Mouse (Mus musculus) myocyte (in vitro differentiated cells): ENCODE results near the gene Gclc. TPM values are rescaled to one million over a fixed set of nuclear protein-coding genes. Genes with fewer than 3 reads are reported as not detected.

ENCODE experiments used
- H3K27me3 ChIP-seq: one replicate; pipeline ENCODE4 v1.6.1; 2011; ENCODE audit not compliant: control insufficient read depth, insufficient read depth, insufficient read length
- H3K36me3 ChIP-seq: one replicate; pipeline ENCODE4 v1.6.1; 2011; ENCODE audit not compliant: control insufficient read depth, insufficient read depth
- H3K4me2 ChIP-seq: one replicate; pipeline ENCODE4 v1.6.1; 2011; ENCODE audit warnings: low read depth, control low read depth
- H3K4me3 ChIP-seq: one replicate; pipeline ENCODE4 v1.5.1; 2011; ENCODE audit warnings: mild to moderate bottlenecking, control low read depth, moderate library complexity
- H3K79me2 ChIP-seq: one replicate; pipeline ENCODE4 v1.6.1; 2011; ENCODE audit not compliant: control insufficient read depth, insufficient read depth
- H3ac ChIP-seq: one replicate; pipeline ENCODE4 v1.6.1; 2011; ENCODE audit not compliant: control insufficient read depth, insufficient read length
- CEBPB ChIP-seq: IDR thresholded peaks from 2 replicates; pipeline ENCODE4 v1.6.1; 2011; ENCODE audit warnings: mild to moderate bottlenecking, moderate library complexity; ENCODE audit not compliant: poor library complexity, insufficient read depth, severe bottlenecking
- E2F4 ChIP-seq: IDR thresholded peaks from one replicate; pipeline ENCODE4 v1.6.1; 2011; ENCODE audit warnings: mild to moderate bottlenecking, control low read depth, moderate library complexity; ENCODE audit not compliant: insufficient read depth
- MAX ChIP-seq: IDR thresholded peaks from one replicate; pipeline ENCODE4 v1.6.1; 2011; ENCODE audit warnings: low read depth, mild to moderate bottlenecking, control low read depth
- MYOD1 ChIP-seq, 3 experiments: IDR thresholded peaks; one replicate each; pipeline ENCODE4 v1.6.1; 2011; ENCODE audit warnings: control low read depth in 2 of 3, low read depth in 2 of 3, mild to moderate bottlenecking in 2 of 3, moderate library complexity in 1 of 3; ENCODE audit not compliant: insufficient read length in 2 of 3, control insufficient read depth in 1 of 3
- MYOG ChIP-seq, 3 experiments: IDR thresholded peaks; one replicate each; pipeline ENCODE4 v1.6.1; 2011; ENCODE audit warnings: control low read depth in 2 of 3, low read depth in 2 of 3, mild to moderate bottlenecking in 2 of 3; ENCODE audit not compliant: insufficient read length in 2 of 3, control insufficient read depth in 1 of 3, insufficient read depth in 1 of 3
- POLR2A ChIP-seq: IDR thresholded peaks from one replicate; pipeline ENCODE4 v1.6.1; 2011; ENCODE audit warnings: low read depth, mild to moderate bottlenecking, control low read depth, moderate library complexity; ENCODE audit not compliant: insufficient read length
- POLR2AphosphoS2 ChIP-seq: IDR thresholded peaks from one replicate; pipeline ENCODE4 v1.6.1; 2011; ENCODE audit warnings: low read depth, control low read depth; ENCODE audit not compliant: insufficient read length
- REST ChIP-seq: IDR thresholded peaks from one replicate; pipeline ENCODE4 v1.6.1; 2011; ENCODE audit warnings: mild to moderate bottlenecking, control low read depth, moderate library complexity; ENCODE audit not compliant: insufficient read depth, insufficient read length
- SRF ChIP-seq: IDR thresholded peaks from one replicate; pipeline ENCODE4 v1.6.1; 2011; ENCODE audit warnings: low read depth; ENCODE audit not compliant: control insufficient read depth, insufficient read length
- TCF12 ChIP-seq: IDR thresholded peaks from one replicate; pipeline ENCODE4 v1.6.1; 2011; ENCODE audit warnings: mild to moderate bottlenecking, control low read depth; ENCODE audit not compliant: poor library complexity, insufficient read depth, severe bottlenecking
- TCF3 ChIP-seq: IDR thresholded peaks from one replicate; pipeline ENCODE4 v1.6.1; 2011; ENCODE audit warnings: low read depth, control low read depth; ENCODE audit not compliant: insufficient read length
- USF1 ChIP-seq: IDR thresholded peaks from one replicate; pipeline ENCODE4 v1.6.1; 2011; ENCODE audit warnings: low read depth, mild to moderate bottlenecking, control low read depth, moderate library complexity
- polyA plus RNA-seq: library from polyadenylated mRNA; unstranded; fragments of >200 nt; fragmentation: generic; extraction: Trizol; gene quantifications from one replicate; pipeline ENCODE4 v1.2.1, GENCODE M21; 2012; ENCODE audit warnings: missing spikeins

Gclc gene
- polyA plus RNA-seq, 1 experiment, result 9.0 TPM

DNA sequence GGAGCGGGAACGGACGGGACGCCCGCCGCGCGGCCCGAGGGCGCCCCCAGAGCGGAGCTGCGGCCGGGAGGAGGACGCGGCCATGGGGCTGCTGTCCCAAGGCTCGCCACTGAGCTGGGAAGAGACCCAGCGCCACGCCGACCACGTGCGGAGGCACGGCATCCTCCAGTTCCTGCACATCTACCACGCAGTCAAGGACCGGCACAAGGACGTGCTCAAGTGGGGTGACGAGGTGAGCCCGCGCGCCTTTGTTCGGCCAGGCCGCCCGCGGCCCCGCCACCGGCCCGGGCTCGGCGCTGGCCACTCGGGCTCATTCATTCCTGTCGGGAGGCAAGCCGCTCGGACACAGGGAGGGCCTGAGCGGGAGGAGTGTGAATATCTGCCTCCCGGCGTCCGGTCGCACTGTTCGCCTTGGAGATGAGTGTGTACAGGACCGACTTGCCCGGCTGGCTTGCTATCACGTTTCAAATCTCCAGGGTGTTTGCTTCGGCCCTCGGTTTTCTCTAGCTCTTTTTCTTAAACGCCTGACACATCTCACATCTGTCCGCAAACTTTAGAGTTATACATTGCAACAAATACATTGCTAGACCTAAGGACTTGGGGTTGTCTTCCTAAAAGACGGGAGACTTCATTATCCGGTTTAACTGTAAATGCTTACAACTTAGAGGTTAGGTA is 530 bp downstream of the Gclc start:
- Histone ChIP-seq H3ac (peak overlapping the region; percentile 94), H3K4me3 (peak overlapping the region; percentile 71), H3K4me2 (peak overlapping the region; percentile 91), H3K27me3 (no peaks in the 10 kb centered on the region), H3K36me3 (no peaks in the 10 kb centered on the region), H3K79me2 (peaks cover 48% of the 10 kb centered on the region)
- TF ChIP-seq TCF3 (no peak), MAX (no peak), POLR2A (no peak), USF1 (no peak), CEBPB (no peak)

DNA sequence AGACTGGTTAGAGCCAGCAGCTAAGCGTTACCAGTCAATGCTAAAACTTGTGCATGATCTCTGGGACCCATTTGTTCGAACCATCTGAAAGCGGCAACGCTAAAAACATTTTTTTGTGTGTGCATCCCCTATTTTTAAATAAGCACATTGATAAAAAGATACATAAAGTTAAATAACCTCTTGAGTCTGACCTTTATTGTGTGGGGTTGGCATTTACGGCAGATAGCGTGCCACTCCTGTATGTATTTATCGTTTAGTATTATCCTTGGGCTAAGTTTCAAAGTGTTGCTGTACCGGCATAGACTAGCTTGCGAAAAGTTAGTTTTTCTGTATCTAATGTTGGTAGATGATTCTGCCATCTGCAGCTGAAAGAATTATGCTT is 1.1 kb downstream of the Gclc start:
- Histone ChIP-seq H3K36me3 (no peaks in the 10 kb centered on the region), H3K4me3 (peak overlapping the region; percentile 71), H3K27me3 (no peaks in the 10 kb centered on the region), H3K4me2 (peak overlapping the region; percentile 91), H3ac (peak overlapping the region; percentile 94), H3K79me2 (peaks cover 53% of the 10 kb centered on the region)
- TF ChIP-seq MAX (no peak), CEBPB (no peak), POLR2A (no peak), MYOG (IDR thresholded peaks at IDR 0.05; ENCODE audit: control insufficient read depth in 1 of 3, insufficient read depth in 1 of 3, insufficient read length in 2 of 3, low read depth in 2 of 3) (no peak), TCF3 (no peak), POLR2AphosphoS2 (no peak), SRF (no peak), REST (no peak), TCF12 (no peak), USF1 (no peak), MYOD1 (IDR thresholded peaks at IDR 0.05; ENCODE audit: control insufficient read depth in 1 of 3, insufficient read length in 2 of 3, low read depth in 2 of 3) (no peak), E2F4 (no peak)

- Histone ChIP-seq H3ac (no peak overlapping the region), H3K36me3 (no peaks in the 10 kb centered on the region), H3K4me3 (peak overlapping the region; percentile 71), H3K27me3 (no peaks in the 10 kb centered on the region), H3K79me2 (peaks cover 60% of the 10 kb centered on the region), H3K4me2 (peak overlapping the region; percentile 91)
- no peak for TF ChIP-seq MYOG (IDR thresholded peaks at IDR 0.05; ENCODE audit: control insufficient read depth in 1 of 3, insufficient read depth in 1 of 3, insufficient read length in 2 of 3, low read depth in 2 of 3)
These were observed 1.7 kb downstream of the Gclc start for GRCm38 (mm10) chr9:77756076-77756475.

GRCm38 (mm10) chr9:77757331-77757730 is 3.0 kb downstream of the Gclc start:
- H3K4me3 ChIP-seq, result no peak overlapping the region

DNA sequence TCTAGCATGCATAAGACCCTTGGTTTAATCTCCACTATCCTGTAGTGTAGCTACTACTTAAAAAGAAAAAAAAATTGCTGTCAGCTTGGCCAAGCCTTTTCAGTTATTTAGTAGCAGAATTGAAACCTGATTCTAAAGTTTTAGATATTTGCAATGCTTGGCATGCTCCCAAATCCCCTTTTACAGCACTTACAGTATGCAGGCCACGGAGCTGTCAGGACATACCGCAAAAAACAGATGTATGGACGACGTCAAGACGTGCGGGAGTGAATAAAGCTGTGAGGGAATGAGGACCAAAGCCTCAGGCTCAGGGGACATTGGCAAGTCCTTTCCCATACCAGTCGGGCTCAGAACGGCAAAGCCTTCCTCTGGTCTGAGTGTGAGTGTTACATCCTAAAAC is 4.1 kb downstream of the Gclc start:
- no peak overlapping the region for H3K4me3 ChIP-seq
- no peaks in the 10 kb centered on the region for H3K27me3 ChIP-seq
- TF ChIP-seq USF1 (no peak), POLR2AphosphoS2 (no peak)
- no peak overlapping the region for H3ac ChIP-seq
- no peaks in the 10 kb centered on the region for H3K36me3 ChIP-seq
- no peak overlapping the region for H3K4me2 ChIP-seq
- peaks cover 83% of the 10 kb centered on the region for H3K79me2 ChIP-seq

More at GRCm38 (mm10) chr9:77757331-77757730, 3.0 kb downstream of the Gclc start:
- Histone ChIP-seq H3K4me2 (no peak overlapping the region), H3K79me2 (peaks cover 72% of the 10 kb centered on the region), H3K27me3 (no peaks in the 10 kb centered on the region), H3K36me3 (no peaks in the 10 kb centered on the region), H3ac (no peak overlapping the region)
- TF ChIP-seq CEBPB, result no peak
- no peak for TF ChIP-seq TCF12
- TF ChIP-seq MYOD1 (IDR thresholded peaks at IDR 0.05; ENCODE audit: control insufficient read depth in 1 of 3, insufficient read length in 2 of 3, low read depth in 2 of 3), result no peak
- no peak for TF ChIP-seq REST
- no peak for TF ChIP-seq MYOG (IDR thresholded peaks at IDR 0.05; ENCODE audit: control insufficient read depth in 1 of 3, insufficient read depth in 1 of 3, insufficient read length in 2 of 3, low read depth in 2 of 3)
- no peak for TF ChIP-seq POLR2AphosphoS2
- no peak for TF ChIP-seq E2F4
- TF ChIP-seq TCF3, result no peak
- TF ChIP-seq POLR2A, result no peak
- no peak for TF ChIP-seq SRF
- no peak for TF ChIP-seq USF1
- TF ChIP-seq MAX, result no peak
